Comparison of ENCODE assay signal across 32 mouse cellular contexts in the genomic region with DNA sequence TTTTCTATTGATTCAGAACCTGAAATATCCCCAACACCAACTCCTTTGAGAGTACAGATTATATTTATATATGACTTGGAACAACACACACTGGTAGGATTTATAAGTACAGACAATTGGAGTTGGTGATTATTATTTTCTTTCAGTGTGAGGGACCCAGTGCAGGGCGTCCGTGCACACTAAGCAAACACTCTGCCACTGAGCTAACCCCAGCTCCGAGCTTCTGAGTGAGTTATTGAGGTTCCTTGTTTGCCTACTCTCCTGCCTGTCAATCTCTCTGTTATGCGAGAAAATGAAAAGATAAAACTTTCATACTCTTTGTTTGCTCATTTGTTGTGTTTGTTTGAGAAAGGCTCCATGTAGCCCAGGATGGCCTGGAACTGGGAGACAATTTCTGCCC.
"Had no signal": no experiment of that assay in that cellular context is flagged by ENCODE, and none has a peak within 500 bp of the region (broad histone marks: within the 10 kb centered on the region; RNA-seq: fewer than 3 reads in every experiment).

No protein-coding gene starts in this region.

- H3K27me3 ChIP-seq: limb, embryonic 12.5 days; limb, embryonic 13.5 days; limb, embryonic 15.5 days; liver, embryonic 12.5 days; liver, embryonic 13.5 days; liver, embryonic 15.5 days; lung, embryonic 15.5 days; megakaryocyte, embryonic 14.5 days; midbrain, embryonic 12.5 days; midbrain, embryonic 13.5 days; midbrain, embryonic 15.5 days had no signal

- H3K27ac ChIP-seq: left cerebral cortex, adult 2 months; limb, embryonic 10.5 days; limb, embryonic 12.5 days; limb, embryonic 13.5 days; limb, embryonic 15.5 days; liver, embryonic 12.5 days; liver, embryonic 13.5 days; liver, embryonic 14.5 days; liver, embryonic 15.5 days; lung, embryonic 15.5 days; macrophage; midbrain, embryonic 10.5 days; midbrain, embryonic 12.5 days; midbrain, embryonic 13.5 days; midbrain, embryonic 15.5 days had no signal

- H3K9ac ChIP-seq: limb, embryonic 12.5 days; limb, embryonic 13.5 days; limb, embryonic 15.5 days; liver, embryonic 12.5 days; liver, embryonic 13.5 days; liver, embryonic 14.5 days; liver, embryonic 15.5 days; liver, postnatal 0 days; lung, embryonic 14.5 days; lung, embryonic 15.5 days; midbrain, embryonic 12.5 days; midbrain, embryonic 13.5 days; midbrain, embryonic 15.5 days had no signal

- H3K4me3 ChIP-seq: left cerebral cortex, adult 2 months; limb, embryonic 10.5 days; limb, embryonic 12.5 days; limb, embryonic 13.5 days; limb, embryonic 15.5 days; liver, embryonic 12.5 days; liver, embryonic 13.5 days; liver, embryonic 15.5 days; lung, embryonic 15.5 days; megakaryocyte, embryonic 14.5 days; midbrain, embryonic 10.5 days; midbrain, embryonic 12.5 days; midbrain, embryonic 13.5 days; midbrain, embryonic 15.5 days; myocyte had no signal

- ATAC-seq: liver, embryonic 12.5 days; liver, postnatal 0 days; lung, postnatal 0 days; midbrain, embryonic 13.5 days; midbrain, embryonic 15.5 days; midbrain, embryonic 16.5 days had no signal

- H3K9me3 ChIP-seq: limb, embryonic 10.5 days; limb, embryonic 12.5 days; limb, embryonic 13.5 days; limb, embryonic 15.5 days; liver, embryonic 12.5 days; liver, embryonic 13.5 days; liver, embryonic 15.5 days; lung, embryonic 15.5 days; megakaryocyte, embryonic 14.5 days; midbrain, embryonic 10.5 days; midbrain, embryonic 12.5 days; midbrain, embryonic 13.5 days; midbrain, embryonic 15.5 days had no signal

- H3K4me1 ChIP-seq: limb, embryonic 10.5 days; limb, embryonic 12.5 days; limb, embryonic 13.5 days; limb, embryonic 15.5 days; lung, embryonic 15.5 days; midbrain, embryonic 10.5 days; midbrain, embryonic 12.5 days; midbrain, embryonic 13.5 days; midbrain, embryonic 15.5 days had no signal

- H3K4me2 ChIP-seq: limb, embryonic 12.5 days; limb, embryonic 13.5 days; limb, embryonic 15.5 days; liver, embryonic 11.5 days; liver, embryonic 12.5 days; liver, embryonic 13.5 days; liver, embryonic 15.5 days; lung, embryonic 14.5 days; lung, embryonic 15.5 days; midbrain, embryonic 11.5 days; midbrain, embryonic 12.5 days; midbrain, embryonic 13.5 days; midbrain, embryonic 15.5 days had no signal

- DNase-seq: left cerebral cortex, postnatal 4 days; liver; liver, embryonic 13.5 days; liver, postnatal 0 days; lung, adult 18-20 months; lung, adult 2 months; lung, embryonic 14.5 days; lung, postnatal 10 days; lung, postnatal 14 days; lung, postnatal 36 days; lung, postnatal 4 days; midbrain, embryonic 14.5 days had no signal

- H3K36me3 ChIP-seq: limb, embryonic 10.5 days; limb, embryonic 12.5 days; limb, embryonic 13.5 days; limb, embryonic 15.5 days; liver, embryonic 12.5 days; liver, embryonic 13.5 days; liver, embryonic 15.5 days; lung, embryonic 15.5 days; midbrain, embryonic 10.5 days; midbrain, embryonic 12.5 days; midbrain, embryonic 13.5 days; midbrain, embryonic 15.5 days had no signal
